Mouse (Mus musculus) liver, embryonic 14.5 days (tissue): ENCODE data around the gene Bpifb2.

Experiments
- CTCF ChIP-seq: IDR thresholded peaks from 2 replicates; pipeline ENCODE4 v1.5.1; 2016; ENCODE audit warnings: antibody characterized with exemption, low read depth, control low read depth
- EP300 ChIP-seq: IDR thresholded peaks from 2 replicates; pipeline ENCODE4 v1.6.1; 2016; ENCODE audit warnings: antibody characterized with exemption, low read depth

GRCm38 (mm10) chr2:153921246-153921645 lies 46.4 kb downstream of the Bpifb2 start:
- TF ChIP-seq CTCF (no peak), EP300 (no peak)
